Mouse (Mus musculus) spleen, adult 2 months (tissue): Measurements from ENCODE around the gene Phgr1.

Experiments
- CTCF ChIP-seq: fragments of 200-500 bp; IDR thresholded peaks from 2 replicates; pipeline ENCODE4 v1.5.1; 2011; ENCODE audit warnings: mild to moderate bottlenecking, inconsistent platforms; ENCODE audit not compliant: insufficient read depth, insufficient read length, insufficient replicate concordance; ENCODE audit errors: extremely low read depth
- POLR2A ChIP-seq: fragments of 200-500 bp; IDR thresholded peaks from 2 replicates; pipeline ENCODE4 v1.6.1; 2011; ENCODE audit warnings: low read depth, low read length, inconsistent platforms

DNA sequence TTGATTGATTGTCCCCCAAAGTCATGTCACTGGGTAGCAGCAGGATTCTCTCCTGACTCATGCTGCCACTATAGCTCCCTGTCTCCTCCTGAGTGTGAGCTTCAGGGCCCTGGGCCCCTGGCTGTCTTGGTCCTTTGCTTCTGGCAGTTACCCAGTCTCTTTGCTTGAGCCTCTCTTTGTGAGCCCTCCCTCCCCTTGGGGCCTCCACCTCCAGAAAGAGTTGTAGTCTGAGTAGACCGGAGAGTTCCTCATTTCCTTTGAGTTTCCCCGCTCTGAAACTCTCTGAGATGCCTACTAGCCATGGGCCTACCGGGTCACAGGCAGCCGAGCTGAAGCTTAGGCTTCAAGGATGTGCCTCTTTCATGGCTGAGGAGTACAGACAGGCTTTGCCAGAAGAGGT is 21.1 kb downstream of the Phgr1 start:
- TF ChIP-seq CTCF (no peak), POLR2A (no peak)
